Mouse (Mus musculus) lung, adult 2 months (tissue): ENCODE measurements around the gene Gm3625.

Experiments
- CTCF ChIP-seq: fragments of 200-500 bp; IDR thresholded peaks from 2 replicates; pipeline ENCODE4 v1.5.1; 2011; ENCODE audit warnings: mild to moderate bottlenecking, low read length, control low read depth; ENCODE audit not compliant: insufficient read depth
- POLR2A ChIP-seq: fragments of 200-500 bp; IDR thresholded peaks from 2 replicates; pipeline ENCODE4 v1.6.1; 2011; ENCODE audit warnings: low read depth, mild to moderate bottlenecking, control low read depth, low read length, borderline replicate concordance; ENCODE audit errors: extremely low read depth

- TF ChIP-seq POLR2A = no peak
- no peak for TF ChIP-seq CTCF
Measured at GRCm38 (mm10) chr12:4544400-4544919, 48.3 kb downstream of the Gm3625 start.
